In the genomic region with DNA sequence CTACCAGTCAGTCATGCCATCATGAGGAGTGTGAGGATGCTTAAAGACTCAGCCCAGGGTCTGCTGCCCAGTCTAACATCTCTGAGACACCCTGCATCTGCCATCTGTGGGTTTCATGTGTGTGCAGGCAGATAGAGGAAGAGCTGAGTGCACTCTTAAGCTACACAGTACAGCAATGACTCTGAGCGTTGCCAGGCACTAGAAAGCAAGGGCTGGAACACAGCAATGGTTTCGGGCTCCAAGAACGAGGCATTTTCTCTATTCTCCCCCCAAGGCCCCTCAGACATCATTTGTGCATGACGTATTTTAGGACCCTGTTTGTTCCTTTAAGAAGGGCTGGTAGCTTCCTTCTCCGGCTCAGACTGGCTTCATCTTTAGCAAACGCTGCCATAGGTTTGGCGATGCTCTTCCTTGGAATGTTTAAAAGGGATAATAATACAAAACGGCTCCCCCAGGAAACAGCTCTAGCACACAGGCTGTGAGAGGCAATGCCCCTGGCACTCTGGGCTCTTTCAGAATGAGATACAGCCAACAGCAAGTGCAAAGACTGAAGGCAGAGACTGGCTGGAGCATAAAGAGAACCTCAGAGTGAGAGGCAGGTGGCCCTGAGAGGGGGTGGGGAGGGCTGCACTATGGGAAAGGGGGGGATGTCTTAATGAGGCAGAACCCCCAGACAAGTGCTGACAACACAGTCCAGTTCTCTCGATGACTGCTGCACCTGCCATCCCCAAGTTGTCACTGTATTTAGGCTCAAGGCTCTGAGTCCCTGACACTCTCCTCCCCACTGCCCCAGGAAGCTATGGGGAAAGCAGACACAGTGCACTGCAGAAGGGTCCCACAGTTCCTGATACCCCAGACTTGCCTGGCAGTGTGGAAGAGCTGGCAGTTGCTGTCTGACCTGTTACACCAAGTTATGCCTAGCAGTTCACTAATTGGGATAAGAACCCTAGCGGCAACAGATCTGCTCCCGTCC, we compare ENCODE assay signal across 14 mouse cellular contexts. TPM values are rescaled to one million over a fixed set of nuclear protein-coding genes. Genes with fewer than 3 reads are reported as not detected.
DNase-seq lines count a peak whose midpoint lies in the region; ATAC-seq and TF ChIP-seq lines count a peak whose summit lies in the region.
"Had no signal": no experiment of that assay in that cellular context is flagged by ENCODE, and none has a peak within 500 bp of the region (broad histone marks: within the 10 kb centered on the region; RNA-seq: fewer than 3 reads in every experiment).

No protein-coding gene starts in this region.

- no peaks in the 10 kb centered on the region; the same call in 1 of the 2 replicates for H3K4me1 ChIP-seq in cortical plate, adult 2 months (ENCODE audit: control insufficient read depth, insufficient read depth, low read length)
- peaks cover 53% of the 10 kb centered on the region for H3K4me1 ChIP-seq in hindbrain, embryonic 15.5 days (replicated peaks)
- H3K4me1 ChIP-seq in midbrain, embryonic 16.5 days (ENCODE audit: control insufficient read depth, insufficient read depth, low read length): peaks cover 27% of the 10 kb centered on the region
- H3K4me1 ChIP-seq in thymus, adult 2 months (replicated peaks; ENCODE audit: control insufficient read depth, insufficient read depth, low read length): no peaks in the 10 kb centered on the region
- H3K4me1 ChIP-seq: intestine, embryonic 15.5 days had no signal

- no peak for TF ChIP-seq CTCF in cortical plate, adult 2 months (IDR thresholded peaks at IDR 0.05; ENCODE audit: extremely low read depth, insufficient read depth, low read length)
- no peak for TF ChIP-seq CTCF in thymus, adult 2 months (IDR thresholded peaks at IDR 0.05; ENCODE audit: borderline replicate concordance, control insufficient read depth, extremely low read depth, insufficient read depth, low read length, poor library complexity)

- DNase-seq in layer of hippocampus, adult 9-11 months: peak; percentile 37
- DNase-seq in layer of hippocampus, adult 11-12 months (ENCODE audit: low spot score): no peak
- no peak for DNase-seq in thymus, adult 2 months
- no peak for DNase-seq in adipocyte (ENCODE audit: low spot score)
- DNase-seq in embryo, embryonic 11 days: no peak
- DNase-seq: cerebellum, adult 8-10 months; lung, adult 2 months had no signal

- no peak overlapping the region for H3K27ac ChIP-seq in cortical plate, adult 2 months (ENCODE audit: insufficient read depth, low read length)
- peak overlapping the region; percentile 2; the same call in 1 of the 2 replicates for H3K27ac ChIP-seq in hindbrain, embryonic 15.5 days (replicated peaks)
- peak overlapping the region; percentile 15; the same call in 1 of the 2 replicates for H3K27ac ChIP-seq in midbrain, embryonic 16.5 days (ENCODE audit: low read length)
- no peak overlapping the region for H3K27ac ChIP-seq in thymus, adult 2 months (ENCODE audit: control insufficient read depth, insufficient read depth, low read length)
- H3K27ac ChIP-seq: intestine, embryonic 15.5 days; limb, embryonic 13.5 days had no signal

- ATAC-seq in hindbrain, embryonic 15.5 days (ENCODE audit: low FRiP score, low read depth): no peak
- 0 out of 2 replicates have a peak, but pooled peaks have one; percentile 32 for ATAC-seq in midbrain, embryonic 16.5 days
- ATAC-seq: activated CD4-positive, CD25-positive, alpha-beta regulatory T cell, adult 4 months; intestine, embryonic 15.5 days had no signal

- H3K36me3 ChIP-seq in hindbrain, embryonic 15.5 days: no peaks in the 10 kb centered on the region
- no peaks in the 10 kb centered on the region for H3K36me3 ChIP-seq in midbrain, embryonic 16.5 days (ENCODE audit: control insufficient read depth, insufficient read depth, low read length)
- no peaks in the 10 kb centered on the region for H3K36me3 ChIP-seq in thymus, adult 2 months (ENCODE audit: control insufficient read depth, insufficient read depth, low read length)
- H3K36me3 ChIP-seq: intestine, embryonic 15.5 days; limb, embryonic 13.5 days had no signal

- no peaks in the 10 kb centered on the region for H3K9me3 ChIP-seq in hindbrain, embryonic 15.5 days
- no peaks in the 10 kb centered on the region for H3K9me3 ChIP-seq in midbrain, embryonic 16.5 days (replicated peaks; ENCODE audit: control insufficient read depth, low read length, poor library complexity, severe bottlenecking)
- H3K9me3 ChIP-seq: intestine, embryonic 15.5 days; limb, embryonic 13.5 days had no signal

- H3K9ac ChIP-seq in hindbrain, embryonic 15.5 days: peak overlapping the region; percentile 40; the same call in 1 of the 2 replicates
- peak overlapping the region; percentile 48 for H3K9ac ChIP-seq in midbrain, embryonic 16.5 days (ENCODE audit: low read depth, low read length)
- H3K9ac ChIP-seq: intestine, embryonic 15.5 days; limb, embryonic 13.5 days had no signal

- WGBS in hindbrain, embryonic 15.5 days: 41% methylated on average over 11 of the region's 11 CpGs
- 41% methylated on average over 11 of the region's 11 CpGs for WGBS in midbrain, embryonic 16.5 days
- 75% methylated on average over 11 of the region's 11 CpGs for WGBS in thymus, adult 2 months

- H3K4me2 ChIP-seq in hindbrain, embryonic 15.5 days: peak overlapping the region; percentile 77
- peak overlapping the region; percentile 93 for H3K4me2 ChIP-seq in midbrain, embryonic 16.5 days (ENCODE audit: low read length)
- H3K4me2 ChIP-seq: intestine, embryonic 15.5 days; limb, embryonic 13.5 days had no signal

- TF ChIP-seq POLR2A in cortical plate, adult 2 months (IDR thresholded peaks at IDR 0.05; ENCODE audit: extremely low read depth, insufficient read depth, low read length): peak; percentile 39; the same call in 1 of the 2 replicates
- no peak for TF ChIP-seq POLR2A in thymus, adult 2 months (IDR thresholded peaks at IDR 0.05; ENCODE audit: control insufficient read depth, extremely low read depth, insufficient read depth, low read length, poor library complexity)

- peak overlapping the region; percentile 90 for H3K4me3 ChIP-seq in cortical plate, adult 2 months (ENCODE audit: insufficient read depth, low read length)
- H3K4me3 ChIP-seq in hindbrain, embryonic 15.5 days: peak overlapping the region; percentile 47
- peak overlapping the region; percentile 51 for H3K4me3 ChIP-seq in midbrain, embryonic 16.5 days (ENCODE audit: low read depth, low read length)
- H3K4me3 ChIP-seq in thymus, adult 2 months (ENCODE audit: control insufficient read depth, insufficient read depth, low read length): no peak overlapping the region
- H3K4me3 ChIP-seq: intestine, embryonic 15.5 days; limb, embryonic 13.5 days had no signal

- no peaks in the 10 kb centered on the region for H3K27me3 ChIP-seq in hindbrain, embryonic 15.5 days
- no peaks in the 10 kb centered on the region; the same call in 1 of the 2 replicates for H3K27me3 ChIP-seq in midbrain, embryonic 16.5 days (ENCODE audit: control insufficient read depth, insufficient read depth, low read depth, low read length)
- H3K27me3 ChIP-seq in thymus, adult 2 months (ENCODE audit: control insufficient read depth, insufficient read depth, low read length): no peaks in the 10 kb centered on the region

RNA-seq across cellular contexts. Expression of gene Asic2, which starts 2.3 kb away (rescaled TPM):
- polyA plus RNA-seq in cortical plate, adult 2 months (2012; rRNA removed): 51.8 and 53.6 TPM in 2 replicates
- polyA plus RNA-seq in hindbrain, embryonic 15.5 days (2015; fragmentation: Nextera tagmentation; extraction: Ambion mirVana): 17.0 and 17.7 TPM in 2 replicates
- polyA plus RNA-seq in midbrain, embryonic 16.5 days (2015; fragmentation: Nextera tagmentation; extraction: Ambion mirVana): 13.0 and 16.2 TPM in 2 replicates
- 0.08 and 0.10 TPM in 2 replicates for polyA plus RNA-seq in thymus, adult 2 months (2012; rRNA removed)
- polyA plus RNA-seq: activated CD4-positive, CD25-positive, alpha-beta regulatory T cell, adult 4 months; heart, postnatal 0 days had no signal

Comparison
In these comparisons a context has a peak if more than half of its experiments do, and no peak if none do; other contexts are left out.
1. H3K27ac ChIP-seq: peak in hindbrain, embryonic 15.5 days (single experiment) and midbrain, embryonic 16.5 days (single experiment); none in cortical plate, adult 2 months (single experiment) and thymus, adult 2 months (single experiment).
2. RNA of gene Asic2, which starts 2.3 kb away (polyA plus RNA-seq): 51.8 to 53.6 TPM in cortical plate, adult 2 months, 17.0 to 17.7 TPM in hindbrain, embryonic 15.5 days and 13.0 to 16.2 TPM in midbrain, embryonic 16.5 days; 0.08 to 0.10 TPM in thymus, adult 2 months; every median in the first group is over 10 times any median in the second.